Mouse (Mus musculus) liver, embryonic 14 days (tissue): ENCODE measurements around the gene Olfr1202. TPM values are rescaled to one million over a fixed set of nuclear protein-coding genes. Genes with fewer than 3 reads are reported as not detected.

Experiments used
- polyA plus RNA-seq: library from polyadenylated mRNA; depleted of rRNA; stranded (reverse); fragments of >200 nt; gene quantifications from 2 replicates; pipeline ENCODE4 v1.2.3, GENCODE M21; 2012; rRNA removed

Olfr1202 gene
- not detected in 2 replicates for polyA plus RNA-seq

GRCm38 (mm10) chr2:88814196-88814595, at the start of gene Olfr1202:
TSS of gene Olfr1202 (plus strand) at chr2:88814496.

GRCm38 (mm10) chr2:88770388-88770787, 43.9 kb upstream of the Olfr1202 start, which contains the start of gene Olfr1200:
TSS of gene Olfr1200 (minus strand) at chr2:88770488.

DNA sequence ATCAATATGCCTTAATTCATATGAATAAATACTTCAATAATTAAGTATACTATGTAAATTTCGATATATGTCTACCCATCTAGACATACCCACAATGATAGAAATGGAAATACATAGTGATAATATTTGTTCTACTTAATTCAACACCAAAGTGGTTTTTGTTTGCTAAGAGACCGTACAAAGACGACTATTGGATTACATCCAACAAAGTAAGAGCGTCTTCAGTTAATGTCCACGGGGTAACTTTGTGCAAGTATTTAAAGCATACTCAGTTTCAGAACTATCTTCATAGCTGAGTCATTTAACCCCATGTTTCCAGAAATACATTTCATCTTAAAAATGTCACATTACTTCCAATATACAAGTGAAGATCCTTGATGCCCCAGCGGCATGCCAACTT, 21.6 kb upstream of the Olfr1202 start, which contains the start of gene Olfr1201:
Olfr1201 (plus strand) TSS at position 301 of the 400 bp plus-strand sequence.

GRCm38 (mm10) chr2:88829437-88829836, 15.1 kb downstream of the Olfr1202 start, which contains the start of gene Olfr1205:
TSS of gene Olfr1205 (plus strand) at chr2:88829737.

GRCm38 (mm10) chr2:88848992-88849391, 34.7 kb downstream of the Olfr1202 start, which contains the start of gene Olfr1204:
TSS of gene Olfr1204 (plus strand) at chr2:88849292.

DNA sequence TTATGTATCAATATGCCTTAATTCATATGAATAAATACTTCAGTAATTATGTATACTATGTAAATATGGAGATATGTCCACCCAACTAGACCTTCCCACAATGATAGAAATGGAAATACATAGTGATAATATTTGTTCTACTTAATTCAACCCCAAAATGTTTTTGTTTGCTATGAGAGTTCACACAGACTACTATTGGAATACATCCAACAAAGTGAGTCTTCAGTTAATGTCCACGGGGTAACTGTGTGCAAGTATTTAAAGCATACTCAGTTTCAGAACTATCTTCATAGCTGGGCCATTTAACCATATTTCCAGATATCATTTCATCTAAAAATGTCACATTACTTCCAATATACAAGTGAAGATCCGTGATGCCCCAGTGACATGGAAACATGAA, 48.6 kb downstream of the Olfr1202 start, which contains the start of gene Olfr1206:
Olfr1206 (plus strand) TSS at position 301 of the 400 bp plus-strand sequence.

Other genes starting within 250 kb of the Olfr1202 start
- gene Olfr1189, start 228.0 kb upstream of the Olfr1202 start, polyA plus RNA-seq, result not detected in 2 replicates
- not detected in 2 replicates for gene Olfr1191-ps1, start 174.0 kb upstream of the Olfr1202 start, polyA plus RNA-seq
- gene Olfr1192-ps1, start 166.0 kb upstream of the Olfr1202 start, polyA plus RNA-seq, result not detected in 2 replicates
- gene Olfr1193, start 138.9 kb upstream of the Olfr1202 start, polyA plus RNA-seq, result not detected in 2 replicates
- not detected in 2 replicates for gene Olfr1195, start 125.3 kb upstream of the Olfr1202 start, polyA plus RNA-seq
- gene Olfr1196, start 109.9 kb upstream of the Olfr1202 start, polyA plus RNA-seq, result not detected in 2 replicates
- gene Olfr1197, start 82.1 kb upstream of the Olfr1202 start, polyA plus RNA-seq, result not detected in 2 replicates
- not detected in 2 replicates for gene Olfr1198, start 63.1 kb upstream of the Olfr1202 start, polyA plus RNA-seq
- gene Olfr1199, start 54.0 kb upstream of the Olfr1202 start, polyA plus RNA-seq, result not detected in 2 replicates
- gene Olfr1200, start 44.0 kb upstream of the Olfr1202 start, polyA plus RNA-seq, result not detected in 2 replicates
- gene Olfr1201, start 21.5 kb upstream of the Olfr1202 start, polyA plus RNA-seq, result not detected in 2 replicates
- not detected in 2 replicates for gene Olfr1205, start 15.2 kb downstream of the Olfr1202 start, polyA plus RNA-seq
- not detected in 2 replicates for gene Olfr1204, start 34.8 kb downstream of the Olfr1202 start, polyA plus RNA-seq
- not detected in 2 replicates for gene Olfr1206, start 48.7 kb downstream of the Olfr1202 start, polyA plus RNA-seq
- not detected in 2 replicates for gene Olfr1208, start 87.8 kb downstream of the Olfr1202 start, polyA plus RNA-seq
- gene Olfr1209, start 100.7 kb downstream of the Olfr1202 start, polyA plus RNA-seq, result not detected in 2 replicates
- gene Olfr1211, start 123.6 kb downstream of the Olfr1202 start, polyA plus RNA-seq, result not detected in 2 replicates
- not detected in 2 replicates for gene Olfr1212, start 139.5 kb downstream of the Olfr1202 start, polyA plus RNA-seq
- gene Gm13762, start 165.8 kb downstream of the Olfr1202 start, polyA plus RNA-seq, result not detected in 2 replicates
- not detected in 2 replicates for gene Olfr1214, start 178.2 kb downstream of the Olfr1202 start, polyA plus RNA-seq
- gene Olfr1215, start 192.5 kb downstream of the Olfr1202 start, polyA plus RNA-seq, result not detected in 2 replicates
- not detected in 2 replicates for gene Olfr1216, start 203.8 kb downstream of the Olfr1202 start, polyA plus RNA-seq
- not detected in 2 replicates for gene Olfr1217, start 217.6 kb downstream of the Olfr1202 start, polyA plus RNA-seq
- gene Olfr1218, start 246.7 kb downstream of the Olfr1202 start, polyA plus RNA-seq, result not detected in 2 replicates